Mouse (Mus musculus) gastrocnemius, adult 8-10 months (tissue): ENCODE measurements around the gene Tes3-ps. TPM values are rescaled to one million over a fixed set of nuclear protein-coding genes. Genes with fewer than 3 reads are reported as not detected.

ENCODE experiments used
- DNase-seq, 2 experiments: peaks; one replicate each; pipeline ENCODE4 v3.0.0; 2022; ENCODE audit warnings: low spot score in 2 of 2
- total RNA-seq, 4 experiments: library from RNA; stranded (reverse); gene quantifications; 2 replicates each; pipeline ENCODE4 v1.2.4; 2022

Tes3-ps gene
- total RNA-seq = 1 to 10 TPM; 1.3 to 2.0 (median 1.7) TPM

DNA sequence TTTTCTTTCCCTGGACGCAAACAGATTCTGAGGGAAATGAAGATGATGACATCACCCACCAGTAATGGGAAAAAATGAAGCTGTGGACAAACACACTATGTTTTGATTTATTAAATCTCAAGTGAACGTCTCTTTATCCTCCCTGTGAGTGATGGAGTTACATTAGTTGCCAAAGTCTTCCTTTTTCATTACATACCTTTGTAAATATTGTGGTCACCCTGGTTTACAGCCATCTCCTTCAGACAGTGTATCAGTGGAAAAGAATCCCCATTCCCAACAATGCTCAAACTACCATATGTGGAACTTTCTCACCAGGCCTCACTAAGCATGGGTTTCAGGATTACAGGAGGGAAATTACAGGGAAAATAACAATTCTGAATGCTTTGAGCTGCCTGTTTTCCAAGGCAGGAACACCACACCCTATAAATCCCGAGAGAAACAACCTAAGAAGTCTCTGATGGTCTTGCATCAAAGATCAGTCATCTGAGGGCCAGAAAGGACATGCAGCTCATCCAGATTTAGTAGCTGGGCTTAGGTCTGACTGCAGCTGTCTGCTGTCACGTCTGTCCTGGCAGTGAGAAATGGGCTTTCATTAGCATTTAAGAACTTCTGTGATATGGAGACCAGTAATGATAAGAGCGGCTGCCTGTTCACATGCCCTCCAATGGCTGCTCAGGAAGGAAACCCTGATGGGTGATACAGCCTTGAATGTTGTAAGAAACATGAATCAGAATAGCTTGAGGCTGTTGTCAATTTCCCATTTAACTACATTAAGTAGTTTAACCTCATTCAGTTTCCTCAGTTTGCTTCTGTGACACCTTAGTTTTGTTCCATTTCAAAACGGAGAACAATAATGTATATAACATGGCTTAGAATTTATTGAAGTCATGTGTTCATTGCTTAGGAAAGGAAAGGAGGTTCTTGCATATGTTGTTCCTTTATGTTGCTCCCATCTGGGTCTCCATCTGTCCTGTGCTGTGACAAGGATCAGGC lies at the start of gene Tes3-ps:
Gene Tes3-ps, plus strand, starts transcription at position 943 of the 993 bp plus-strand sequence.
- no peak for DNase-seq

DNA sequence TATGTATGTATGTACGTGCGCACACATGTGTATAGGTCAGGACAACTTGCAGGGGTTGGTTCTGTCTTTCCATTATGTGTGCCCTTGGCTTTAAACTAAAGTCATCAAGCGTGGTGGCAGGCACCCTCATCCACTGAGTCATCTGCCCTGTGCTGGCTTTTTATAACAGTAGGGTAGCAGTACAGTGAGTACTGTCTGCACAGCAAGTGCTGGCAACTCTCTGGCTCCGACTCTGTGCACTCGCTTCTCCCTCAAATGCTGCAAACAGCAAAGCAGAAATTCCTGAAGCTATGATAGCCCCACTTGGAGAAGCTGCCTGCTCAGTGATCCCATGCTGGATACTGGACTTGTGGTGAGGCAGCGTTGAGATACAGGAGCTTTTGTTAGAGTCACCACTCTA lies 48.7 kb upstream of the Tes3-ps start:
- no peak for DNase-seq

DNA sequence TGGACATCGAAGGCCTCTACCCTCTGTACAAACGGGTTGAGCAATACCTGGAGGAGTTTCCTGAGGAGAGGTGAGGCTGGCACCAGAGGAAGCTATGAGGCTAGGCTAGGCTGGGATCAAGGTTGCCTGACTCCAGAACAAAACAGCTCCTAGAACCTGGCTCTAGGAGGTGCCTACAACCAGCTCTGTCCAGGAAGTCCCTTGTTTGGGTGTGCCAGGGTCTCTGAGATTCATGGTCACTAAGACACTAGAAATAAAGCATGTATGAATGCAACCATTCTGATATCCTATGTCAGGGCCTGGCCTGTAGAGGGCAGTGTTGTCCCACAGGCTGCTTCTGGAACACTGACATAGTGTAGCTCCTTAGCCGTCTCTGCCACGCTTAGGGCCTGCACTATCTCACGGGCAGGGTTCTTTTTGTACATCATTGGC lies 43.8 kb upstream of the Tes3-ps start:
- DNase-seq = peak; percentile 62 to 71

DNA sequence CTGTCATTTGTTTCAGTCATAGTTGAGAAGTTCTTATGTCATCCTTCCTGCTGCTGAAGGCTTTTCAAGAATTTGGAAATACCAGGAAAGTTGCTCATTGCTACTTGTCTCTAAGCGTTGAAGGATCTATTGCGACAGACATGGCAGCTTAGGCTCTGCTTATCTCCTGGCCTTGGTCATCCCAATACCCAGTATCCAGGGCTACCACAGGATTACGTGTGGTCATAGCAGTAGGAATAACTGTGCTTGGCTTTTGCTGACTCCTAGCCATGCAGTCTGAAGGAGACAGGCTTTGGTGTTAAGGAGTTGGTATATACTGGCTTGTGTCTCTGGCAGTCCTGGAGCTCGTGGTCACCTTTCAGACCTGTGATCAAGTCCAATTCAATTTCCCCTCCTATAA lies 32.8 kb upstream of the Tes3-ps start:
- DNase-seq = no peak

DNA sequence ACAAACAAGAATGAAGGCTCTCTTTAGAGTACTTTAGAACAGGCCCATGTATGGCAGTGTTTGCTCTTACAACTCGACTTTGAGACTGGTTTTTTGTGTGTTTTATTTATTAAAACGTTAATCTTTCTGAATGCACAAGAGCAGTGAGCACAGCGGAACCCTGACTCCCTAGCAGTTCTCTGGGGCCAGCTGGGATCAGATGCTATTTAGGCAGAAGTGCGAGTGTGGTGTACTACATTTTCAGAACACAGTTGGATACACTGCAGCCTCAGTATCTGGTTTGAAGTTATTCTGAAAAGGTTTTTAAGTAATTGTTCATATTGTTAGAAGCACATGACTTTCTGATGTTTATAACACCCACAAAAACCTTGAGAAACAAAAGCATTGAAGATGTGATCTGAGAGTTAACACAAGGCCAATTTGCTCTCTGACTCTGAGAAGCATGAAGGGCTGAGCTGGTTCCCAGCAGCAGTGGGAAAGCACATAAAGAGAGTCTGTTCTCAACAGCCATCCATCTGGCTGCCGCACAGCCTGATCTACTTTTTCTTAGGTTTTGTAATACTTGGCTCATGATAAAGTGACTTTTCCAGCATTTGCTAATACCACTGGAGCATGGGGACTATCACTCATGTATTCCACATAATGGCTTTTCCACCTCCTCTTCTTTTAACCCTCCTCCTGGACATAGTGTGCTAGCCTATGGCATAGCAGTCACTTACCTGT lies 32.3 kb upstream of the Tes3-ps start:
- DNase-seq = peak in 1 of 2 experiments; percentile 39

DNA sequence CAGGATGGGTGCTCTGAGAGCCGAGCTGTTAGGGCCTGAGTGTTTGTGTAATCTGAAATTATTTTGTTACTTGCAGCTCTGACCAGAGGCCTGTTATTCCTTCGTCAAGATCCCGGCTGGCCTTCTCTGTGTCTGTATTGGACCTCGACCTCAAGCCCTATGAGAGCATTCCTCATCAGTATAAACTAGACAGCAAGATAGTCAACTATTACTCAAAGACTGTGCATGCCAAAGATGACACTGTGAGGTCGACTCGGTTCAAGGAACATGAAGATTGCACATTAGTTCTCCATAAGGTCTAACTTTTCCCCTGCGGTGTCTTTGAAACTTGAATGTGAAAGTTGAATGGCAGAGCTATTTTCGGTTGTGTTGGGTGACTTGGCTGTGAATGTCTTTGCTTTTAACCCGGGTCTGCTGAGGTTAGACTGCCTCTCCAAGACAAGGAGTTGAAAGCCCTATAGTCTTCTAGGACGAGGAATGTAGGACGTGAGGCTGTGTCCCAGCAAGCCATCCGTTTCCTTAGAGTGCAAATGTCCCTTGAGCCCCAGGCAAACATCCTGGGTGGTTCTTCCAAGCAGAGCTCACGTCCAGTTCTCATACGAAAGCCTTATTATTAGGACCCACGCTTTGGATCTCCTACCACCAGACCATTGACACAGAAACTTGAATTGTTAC lies 31.5 kb upstream of the Tes3-ps start:
- peak in 1 of 2 experiments; percentile 18 for DNase-seq

DNA sequence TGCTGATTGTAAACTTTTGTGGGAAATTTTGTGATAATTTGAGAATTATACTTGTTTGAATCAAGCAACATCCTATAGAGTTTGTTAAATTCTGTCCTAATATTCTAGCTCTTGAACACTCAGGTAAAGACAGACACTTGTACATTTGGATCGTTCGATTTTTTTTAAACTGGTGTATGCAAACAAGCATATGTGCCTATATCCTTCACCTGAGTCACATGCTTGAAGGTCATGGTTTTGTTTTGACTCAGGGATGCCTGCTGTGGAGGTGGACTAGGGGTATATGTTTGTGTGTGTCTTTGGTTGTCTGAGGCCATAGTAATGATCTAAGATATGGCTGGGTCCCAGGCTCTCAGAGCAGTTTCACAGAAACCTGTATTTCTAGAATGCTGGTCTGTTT lies 30.2 kb upstream of the Tes3-ps start:
- DNase-seq = no peak

DNA sequence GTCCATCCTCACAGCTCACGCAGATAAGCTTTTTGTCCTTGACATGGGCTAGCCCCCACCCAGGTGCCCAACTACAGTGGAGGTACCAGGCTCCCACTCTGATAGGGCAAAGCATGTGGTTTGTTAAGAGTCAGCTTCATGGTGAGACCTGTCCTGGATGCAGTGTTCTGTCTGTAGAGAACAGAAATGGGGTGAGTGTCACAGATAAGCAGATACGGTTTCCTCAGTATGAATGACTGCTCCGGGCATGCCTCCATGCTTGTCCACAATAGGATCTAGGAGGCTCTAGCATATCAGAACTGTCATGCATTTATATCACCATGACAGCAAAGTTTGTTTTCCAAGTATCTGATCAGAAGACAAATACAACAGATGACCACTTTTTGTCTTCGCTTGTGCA lies 27.2 kb upstream of the Tes3-ps start:
- no peak for DNase-seq

DNA sequence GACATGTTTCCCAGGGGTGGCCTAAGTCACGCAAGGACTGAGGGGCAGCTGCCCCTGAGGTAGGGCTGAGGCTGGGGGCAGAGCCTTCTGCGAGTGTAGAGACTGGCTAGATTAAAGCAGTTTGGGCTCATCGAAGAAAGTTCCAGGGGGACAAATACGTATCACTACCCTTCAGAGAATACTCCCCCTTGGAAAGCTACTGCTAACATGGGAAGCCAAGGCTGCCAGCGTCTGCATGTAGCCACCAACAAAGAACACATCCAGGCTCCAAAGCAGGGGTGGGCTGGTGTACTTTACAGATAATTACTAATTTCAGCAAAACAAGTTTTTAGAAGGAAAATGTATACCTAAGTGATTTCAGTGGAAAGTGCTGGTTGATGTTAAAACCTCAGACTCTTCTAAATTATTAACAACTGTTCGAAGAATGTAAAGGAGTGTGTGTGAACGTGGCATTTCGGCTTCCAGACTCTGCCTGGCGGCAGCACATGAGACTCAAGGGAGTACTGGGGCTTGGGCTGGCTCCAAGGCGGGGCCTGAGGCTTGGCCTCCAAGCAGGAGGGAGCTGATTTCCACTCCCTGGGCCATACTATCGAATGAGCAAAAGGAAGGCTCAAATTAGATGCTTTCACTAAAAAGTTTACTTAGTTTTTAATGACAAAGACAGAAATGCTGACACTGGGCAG lies 26.6 kb upstream of the Tes3-ps start:
- DNase-seq = peak; percentile 45 to 63

DNA sequence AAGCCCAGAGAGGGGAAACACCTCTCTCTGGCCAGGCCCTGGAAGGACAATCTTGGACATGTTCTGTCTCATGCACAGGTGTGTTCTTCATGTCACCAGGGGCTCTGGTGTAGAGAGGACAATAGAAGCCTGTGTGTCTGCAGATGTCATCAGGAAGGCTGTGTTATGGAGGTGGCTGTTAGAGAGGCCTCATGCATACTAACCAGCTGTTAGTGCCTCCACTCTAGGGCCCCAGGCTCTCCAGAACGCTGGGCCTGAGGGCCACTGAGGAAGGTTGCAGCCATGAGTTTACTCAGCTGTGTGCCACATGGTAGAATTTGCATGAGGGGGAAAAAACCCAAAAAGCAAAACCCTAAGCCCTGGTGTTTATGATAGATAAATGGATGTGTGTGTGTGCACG lies 25.5 kb upstream of the Tes3-ps start:
- DNase-seq = no peak

DNA sequence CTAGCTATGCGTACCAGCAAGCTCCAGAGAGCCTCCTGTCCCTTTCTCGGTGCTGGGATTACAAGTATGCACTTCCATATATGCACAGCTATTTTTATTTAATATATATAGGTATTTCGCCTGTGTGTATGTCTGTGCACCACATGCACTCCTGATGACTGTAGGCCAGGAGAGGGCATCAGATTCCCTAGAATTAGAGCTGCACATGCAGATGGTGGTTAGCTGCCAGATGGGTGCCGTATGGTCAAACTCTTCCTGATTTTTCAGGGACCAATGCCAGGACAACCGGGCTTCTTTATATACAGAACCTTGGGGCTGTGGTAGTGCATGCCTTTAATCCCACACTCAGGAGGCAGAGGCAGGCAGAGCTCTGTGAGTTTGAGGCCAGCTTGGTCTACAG lies 24.1 kb upstream of the Tes3-ps start:
- DNase-seq = no peak

DNA sequence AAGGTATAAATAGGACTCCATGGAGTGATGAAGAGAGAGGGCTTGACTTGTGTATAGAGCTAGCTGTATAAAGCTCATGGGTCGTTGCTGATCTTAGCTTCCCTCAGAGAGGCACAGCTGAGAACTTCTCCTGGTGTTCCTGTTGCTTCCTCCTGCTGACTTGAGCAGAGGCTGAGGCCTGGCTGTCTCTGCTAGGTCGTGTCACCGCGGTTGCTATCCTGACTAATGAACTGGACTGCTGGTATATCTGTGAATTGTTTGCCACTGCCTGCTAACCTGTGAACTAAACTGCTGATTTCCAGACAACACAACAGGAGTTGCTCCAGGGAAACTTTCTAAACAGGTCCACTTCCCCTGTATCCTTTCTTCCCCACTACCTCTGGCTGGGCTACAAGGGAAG lies 22.8 kb upstream of the Tes3-ps start:
- no peak for DNase-seq

DNA sequence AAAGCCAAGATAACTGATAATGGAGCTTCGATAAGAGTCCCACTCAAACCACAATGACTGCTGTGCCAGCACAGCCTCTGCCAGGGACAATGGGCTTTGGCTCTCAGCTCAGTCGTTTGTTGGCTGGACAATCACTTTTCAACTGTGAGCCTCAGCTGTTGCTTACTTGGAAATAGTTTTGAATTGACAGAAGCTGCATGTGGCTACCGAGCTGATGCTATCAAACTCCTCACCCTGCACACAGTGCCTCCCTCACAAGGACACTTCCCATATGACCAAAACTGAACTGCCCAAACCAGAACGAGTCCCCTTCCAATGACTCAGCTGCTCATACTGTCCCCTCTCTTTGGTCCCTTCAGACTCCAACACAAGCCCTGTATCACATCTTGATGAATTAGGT lies 22.3 kb upstream of the Tes3-ps start:
- no peak for DNase-seq

DNA sequence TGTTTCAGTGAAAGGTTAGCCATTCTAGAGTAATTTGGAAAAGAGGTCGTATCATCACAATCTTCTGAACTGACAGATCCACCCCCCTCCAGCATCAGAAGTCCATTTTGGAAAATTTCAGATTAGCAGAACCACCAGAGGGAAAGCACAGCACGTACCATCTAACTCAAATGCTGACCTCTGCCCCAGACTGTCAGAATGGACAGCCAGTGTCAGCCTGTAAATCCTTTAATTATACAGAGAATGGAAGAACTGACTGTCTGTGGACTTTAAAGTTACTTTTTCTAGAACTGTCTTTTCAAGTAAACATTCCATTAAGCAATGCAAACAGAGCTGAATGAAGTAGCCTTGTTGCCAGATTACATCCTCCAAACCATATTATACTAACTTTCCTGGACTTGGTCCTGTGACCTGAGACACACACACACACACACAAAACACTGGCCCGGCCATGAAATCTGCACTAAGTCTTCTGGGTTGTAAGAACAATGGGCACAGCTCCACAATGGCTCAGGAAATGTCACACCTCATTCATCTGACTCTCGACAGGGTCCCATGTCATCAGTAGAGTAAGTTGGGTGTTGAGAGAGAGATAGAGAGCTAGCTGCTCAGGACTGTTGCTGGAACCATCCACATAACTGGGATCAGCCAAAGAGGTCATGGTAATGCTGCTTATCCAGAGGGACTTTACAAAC lies 21.0 kb upstream of the Tes3-ps start:
- no peak for DNase-seq

DNA sequence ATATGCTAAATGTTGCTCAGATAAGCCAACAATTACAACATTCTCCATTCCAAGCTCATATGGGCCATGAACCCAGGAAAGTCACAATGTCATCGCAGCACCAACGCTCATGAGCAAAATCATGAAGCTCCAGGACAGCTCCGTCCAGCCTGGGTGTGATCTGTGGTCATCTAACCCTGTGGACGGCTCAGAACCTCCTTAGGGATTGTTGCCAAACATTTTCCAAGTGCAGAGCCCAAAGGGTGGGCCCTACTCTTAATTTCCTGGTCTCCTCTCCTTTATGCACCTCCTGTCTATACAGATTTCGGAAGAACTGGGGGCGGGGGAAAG lies 20.5 kb upstream of the Tes3-ps start:
- DNase-seq = no peak

DNA sequence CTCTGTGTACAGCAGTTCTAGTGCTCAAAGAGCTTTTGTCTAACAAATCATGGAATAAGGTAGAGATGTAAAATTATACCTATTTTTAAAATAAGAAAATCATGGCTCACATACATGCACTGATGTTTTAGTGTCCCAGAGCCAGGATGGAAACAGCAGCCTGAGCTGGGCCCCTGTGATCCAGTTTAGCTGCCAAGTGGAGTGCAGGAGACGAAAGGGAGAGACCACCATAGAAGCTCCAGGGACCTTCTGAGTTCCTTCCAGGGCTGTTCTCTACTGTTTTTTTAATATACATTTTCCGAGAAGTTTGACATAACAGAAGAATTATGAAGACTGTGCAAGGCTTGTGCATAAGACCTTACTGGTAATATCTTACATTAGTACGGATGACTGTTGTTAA lies 15.2 kb upstream of the Tes3-ps start:
- DNase-seq = no peak

DNA sequence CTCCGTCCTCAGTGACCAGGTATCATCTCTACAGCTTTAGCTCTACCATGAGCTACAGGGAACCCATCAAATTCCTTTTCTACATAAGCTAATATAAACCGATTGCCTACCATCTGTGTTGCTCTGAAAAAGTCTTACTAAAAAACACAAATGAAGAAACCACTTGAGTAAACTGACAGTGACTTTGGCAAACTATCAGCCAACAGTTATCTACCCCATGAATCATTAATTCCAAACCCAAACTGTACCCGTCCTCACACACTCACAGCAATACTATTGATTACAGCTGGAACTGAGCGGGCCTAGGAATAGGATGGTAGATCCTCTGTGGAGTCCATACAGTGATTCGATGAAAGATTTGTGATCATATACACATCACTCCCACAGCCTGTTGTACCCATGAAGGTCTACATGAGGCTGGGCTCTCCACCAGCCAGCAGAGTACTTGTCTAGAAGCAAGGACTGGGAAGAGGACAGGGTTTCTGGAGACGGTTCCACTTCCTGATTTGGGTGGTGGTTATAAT lies 14.2 kb upstream of the Tes3-ps start:
- no peak for DNase-seq

DNA sequence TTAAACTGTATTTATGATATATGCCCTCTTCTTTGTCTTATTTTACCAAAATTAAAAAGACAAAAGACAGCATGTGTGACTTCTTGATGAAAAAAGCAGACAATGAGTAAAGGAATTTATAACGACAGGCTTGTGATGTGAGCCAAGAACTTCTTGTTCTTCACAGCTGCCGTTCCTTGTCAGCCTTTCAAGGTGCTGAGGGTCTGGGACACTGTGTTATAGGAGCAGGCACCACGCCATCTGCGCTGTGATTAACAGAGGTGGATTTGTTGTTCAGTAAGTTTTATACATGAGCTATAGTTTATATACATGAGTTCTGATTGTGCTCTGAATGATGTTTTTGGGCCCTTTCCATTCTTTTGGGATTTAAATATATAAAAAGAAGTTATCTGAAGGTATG lies 13.7 kb upstream of the Tes3-ps start:
- DNase-seq = peak; percentile 29 to 45

DNA sequence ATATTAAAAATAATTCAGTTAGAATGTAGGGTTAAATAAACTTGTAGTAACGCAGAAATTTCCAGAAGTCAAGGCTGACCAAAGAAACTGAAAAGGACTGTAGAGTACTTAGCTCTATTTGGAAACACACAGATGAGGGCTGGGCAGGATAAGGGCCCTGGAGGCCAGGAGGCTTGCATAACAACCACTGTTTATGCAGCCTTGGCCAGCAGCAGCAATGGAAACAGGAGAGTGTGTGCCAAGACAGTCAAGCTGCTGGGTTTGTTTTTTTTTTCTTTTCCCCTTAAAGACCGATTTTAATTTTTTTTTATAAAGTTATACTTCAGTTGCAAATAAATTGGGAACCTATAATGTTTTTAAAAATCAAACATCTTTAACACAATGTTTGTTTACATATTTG lies 13.1 kb upstream of the Tes3-ps start:
- DNase-seq = peak; percentile 75 to 83

DNA sequence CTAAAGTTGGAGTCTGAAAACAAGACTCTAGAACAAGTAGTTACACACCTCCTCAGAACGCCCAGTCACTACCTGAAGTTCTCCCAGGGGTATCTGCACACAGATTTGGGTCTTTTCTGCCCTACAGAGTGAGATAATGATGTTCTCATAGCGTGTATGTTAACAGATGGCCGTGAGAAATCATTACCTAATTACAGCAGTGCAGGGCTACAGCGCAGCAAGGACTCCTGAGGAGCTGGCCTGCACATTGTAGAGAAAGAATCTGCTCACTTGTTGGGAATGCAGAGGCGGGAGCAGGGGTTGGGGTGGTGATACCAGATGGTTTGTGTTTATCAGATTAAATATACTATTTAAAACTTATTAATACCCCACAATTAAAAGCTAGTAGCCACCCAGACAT lies 12.6 kb upstream of the Tes3-ps start:
- DNase-seq = no peak

DNA sequence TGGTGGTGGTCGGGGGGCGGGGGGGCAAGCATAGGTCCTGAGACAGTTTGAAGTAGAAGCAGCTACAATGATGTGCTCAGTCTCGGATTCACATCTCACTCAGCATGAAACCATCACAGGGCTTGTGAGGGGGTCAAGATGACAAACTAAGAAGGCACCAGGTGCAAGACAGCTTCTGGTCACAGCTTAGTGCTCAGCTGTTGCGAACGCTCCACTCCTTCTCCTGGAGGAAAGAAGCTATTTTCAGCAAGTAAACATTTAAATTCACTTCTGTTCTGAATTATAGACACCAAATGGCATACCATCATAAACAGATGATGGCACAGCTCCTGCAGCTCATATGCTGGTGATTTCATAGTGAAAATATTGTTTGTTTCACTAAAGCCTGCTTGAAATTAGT lies 7.7 kb upstream of the Tes3-ps start:
- DNase-seq = no peak
